Mouse (Mus musculus) MEL (cell line): ENCODE data around the gene Tmem184b. TPM values are rescaled to one million over a fixed set of nuclear protein-coding genes. Genes with fewer than 3 reads are reported as not detected.

Experiments used
- DNase-seq: peaks from one replicate; pipeline ENCODE4 v3.0.0; 2011; ENCODE audit warnings: low read depth, low spot score
- H3K27ac ChIP-seq: 2 replicates; pipeline ENCODE4 v1.5.1; 2012; ENCODE audit warnings: low read depth, mild to moderate bottlenecking, control low read depth, low read length, moderate library complexity; ENCODE audit not compliant: control insufficient read depth
- H3K27me3 ChIP-seq, 2 experiments: fragments of 150-350 bp in 1 of 2; sonication (generic) in 1 of 2; 2 replicates each; pipeline ENCODE4 v1.6.1; 2012; ENCODE audit warnings: low read length in 2 of 2, mild to moderate bottlenecking in 2 of 2, improper control_type of control experiment in 1 of 2, moderate library complexity in 1 of 2; ENCODE audit not compliant: insufficient read depth in 2 of 2, control insufficient read depth in 1 of 2
- H3K36me3 ChIP-seq, 2 experiments: 2 replicates each; pipeline ENCODE4 v1.6.1; 2012 to 2014; ENCODE audit warnings: low read length in 2 of 2, improper control_type of control experiment in 1 of 2, inconsistent platforms in 1 of 2, mild to moderate bottlenecking in 1 of 2; ENCODE audit not compliant: insufficient read depth in 2 of 2, control insufficient read depth in 1 of 2
- H3K4me1 ChIP-seq, 2 experiments: fragments of 150-350 bp in 1 of 2; sonication (generic) in 1 of 2; 2 replicates each; pipeline ENCODE4 v1.6.1; 2012; ENCODE audit warnings: low read length in 2 of 2, improper control_type of control experiment in 1 of 2, mild to moderate bottlenecking in 1 of 2; ENCODE audit not compliant: insufficient read depth in 2 of 2, control insufficient read depth in 1 of 2
- H3K4me3 ChIP-seq, 2 experiments: fragments of 150-350 bp in 1 of 2; sonication (generic) in 1 of 2; 2 replicates each; pipeline ENCODE4 v1.5.1; 2012; ENCODE audit warnings: low read depth in 2 of 2, low read length in 2 of 2, mild to moderate bottlenecking in 2 of 2, moderate library complexity in 2 of 2, control low read depth in 1 of 2, improper control_type of control experiment in 1 of 2; ENCODE audit not compliant: control insufficient read depth in 1 of 2, insufficient read depth in 1 of 2
- H3K79me2 ChIP-seq: 2 replicates; pipeline ENCODE4 v1.6.1; 2012; ENCODE audit warnings: mild to moderate bottlenecking, low read length, moderate library complexity; ENCODE audit not compliant: control insufficient read depth, poor library complexity, insufficient read depth
- H3K9ac ChIP-seq: 2 replicates; pipeline ENCODE4 v1.6.1; 2012; ENCODE audit warnings: low read depth, mild to moderate bottlenecking, control low read depth, low read length, moderate library complexity; ENCODE audit not compliant: control insufficient read depth, poor library complexity, severe bottlenecking
- H3K9me3 ChIP-seq: fragments of 150-350 bp; sonication (generic); replicated peaks from 2 replicates; pipeline ENCODE4 v1.6.1; 2012; ENCODE audit warnings: mild to moderate bottlenecking, low read length, improper control_type of control experiment, moderate library complexity; ENCODE audit not compliant: insufficient read depth
- CHD1 ChIP-seq: IDR thresholded peaks from 2 replicates; pipeline ENCODE4 v1.6.1; 2012; ENCODE audit warnings: low read depth, mild to moderate bottlenecking, inconsistent platforms, low read length, improper control_type of control experiment
- CHD2 ChIP-seq: IDR thresholded peaks from 2 replicates; pipeline ENCODE4 v1.6.1; 2011; ENCODE audit warnings: low read length, improper control_type of control experiment
- CTCF ChIP-seq, 3 experiments: IDR thresholded peaks in 2 of 3; conservative IDR thresholded peaks in 1 of 3; 2 replicates each; pipeline ENCODE4 v1.5.1; 2011 to 2012; ENCODE audit warnings: low read length in 3 of 3, low read depth in 2 of 3, mild to moderate bottlenecking in 2 of 3, improper control_type of control experiment in 1 of 3, inconsistent platforms in 1 of 3, mixed read lengths in 1 of 3, moderate library complexity in 1 of 3; ENCODE audit not compliant: control insufficient read depth in 1 of 3, insufficient read depth in 1 of 3, poor library complexity in 1 of 3, severe bottlenecking in 1 of 3
- EP300 ChIP-seq, 2 experiments: IDR thresholded peaks; 2 replicates each; pipeline ENCODE4 v1.6.1; 2011; ENCODE audit warnings: improper control_type of control experiment in 2 of 2, low read length in 2 of 2, low read depth in 1 of 2, mild to moderate bottlenecking in 1 of 2
- ETS1 ChIP-seq: IDR thresholded peaks from 2 replicates; pipeline ENCODE4 v1.6.1; 2012; ENCODE audit warnings: low read depth, mild to moderate bottlenecking, inconsistent platforms, low read length, improper control_type of control experiment, moderate library complexity
- GABPA ChIP-seq: IDR thresholded peaks from 2 replicates; pipeline ENCODE4 v1.6.1; 2012; ENCODE audit warnings: low read depth, mild to moderate bottlenecking, inconsistent platforms, low read length, improper control_type of control experiment, moderate library complexity
- GATA1 ChIP-seq: IDR thresholded peaks from 2 replicates; pipeline ENCODE4 v1.6.1; 2011; ENCODE audit warnings: low read depth, low read length, improper control_type of control experiment
- HCFC1 ChIP-seq: IDR thresholded peaks from 2 replicates; pipeline ENCODE4 v1.6.1; 2012; ENCODE audit warnings: low read depth, mild to moderate bottlenecking, inconsistent platforms, low read length, improper control_type of control experiment, moderate library complexity
- JUND ChIP-seq: IDR thresholded peaks from 2 replicates; pipeline ENCODE4 v1.6.1; 2011; ENCODE audit warnings: low read depth, mild to moderate bottlenecking, improper control_type of control experiment, low read length
- MAFK ChIP-seq: IDR thresholded peaks from 2 replicates; pipeline ENCODE4 v1.6.1; 2011; ENCODE audit warnings: low read depth, mild to moderate bottlenecking, low read length, improper control_type of control experiment, borderline replicate concordance
- MAX ChIP-seq: IDR thresholded peaks from 2 replicates; pipeline ENCODE4 v1.6.1; 2011; ENCODE audit warnings: low read length, improper control_type of control experiment
- MAZ ChIP-seq: IDR thresholded peaks from 2 replicates; pipeline ENCODE4 v1.6.1; 2012; ENCODE audit warnings: low read depth, mild to moderate bottlenecking, inconsistent platforms, low read length, improper control_type of control experiment
- MEF2A ChIP-seq: IDR thresholded peaks from 2 replicates; pipeline ENCODE4 v1.6.1; 2014; ENCODE audit warnings: low read depth, mild to moderate bottlenecking, inconsistent platforms, low read length, improper control_type of control experiment; ENCODE audit not compliant: poor library complexity, insufficient replicate concordance, severe bottlenecking; ENCODE audit errors: extremely low read depth
- MXI1 ChIP-seq: IDR thresholded peaks from 2 replicates; pipeline ENCODE4 v1.6.1; 2011; ENCODE audit warnings: mild to moderate bottlenecking, low read depth, low read length, improper control_type of control experiment
- NELFE ChIP-seq: IDR thresholded peaks from 2 replicates; pipeline ENCODE4 v1.6.1; 2011; ENCODE audit warnings: low read depth, low read length, improper control_type of control experiment
- NRF1 ChIP-seq: IDR thresholded peaks from 2 replicates; pipeline ENCODE4 v1.6.1; 2014; ENCODE audit warnings: low read depth, mild to moderate bottlenecking, inconsistent platforms, low read length, improper control_type of control experiment, moderate library complexity; ENCODE audit not compliant: poor library complexity, insufficient read depth, severe bottlenecking
- POLR2A ChIP-seq, 2 experiments: IDR thresholded peaks; 2 replicates each; pipeline ENCODE4 v1.6.1; 2011 to 2012; ENCODE audit warnings: low read length in 2 of 2, mild to moderate bottlenecking in 2 of 2, control low read depth in 1 of 2, improper control_type of control experiment in 1 of 2, low read depth in 1 of 2, moderate library complexity in 1 of 2; ENCODE audit not compliant: control insufficient read depth in 1 of 2, insufficient read depth in 1 of 2, poor library complexity in 1 of 2
- POLR2AphosphoS5 ChIP-seq: IDR thresholded peaks from 2 replicates; pipeline ENCODE4 v1.6.1; 2012; ENCODE audit warnings: low read depth, borderline replicate concordance, mild to moderate bottlenecking, inconsistent platforms, low read length, moderate library complexity, mixed read lengths
- RAD21 ChIP-seq: IDR thresholded peaks from 2 replicates; pipeline ENCODE4 v1.6.1; 2011; ENCODE audit warnings: mild to moderate bottlenecking, low read depth, low read length, improper control_type of control experiment
- SIN3A ChIP-seq: IDR thresholded peaks from 2 replicates; pipeline ENCODE4 v1.6.1; 2012; ENCODE audit warnings: low read length, improper control_type of control experiment, inconsistent platforms
- TAL1 ChIP-seq: IDR thresholded peaks from 2 replicates; pipeline ENCODE4 v1.6.1; 2012; ENCODE audit warnings: mild to moderate bottlenecking, inconsistent platforms, low read length, moderate library complexity, mixed read lengths
- TBP ChIP-seq: IDR thresholded peaks from 2 replicates; pipeline ENCODE4 v1.8.0; 2011; ENCODE audit warnings: low read depth, low read length, improper control_type of control experiment
- TCF12 ChIP-seq: IDR thresholded peaks from 2 replicates; pipeline ENCODE4 v1.6.1; 2014; ENCODE audit warnings: low read depth, mild to moderate bottlenecking, inconsistent platforms, low read length, improper control_type of control experiment, moderate library complexity
- UBTF ChIP-seq: IDR thresholded peaks from 2 replicates; pipeline ENCODE4 v1.6.1; 2012; ENCODE audit warnings: low read depth, mild to moderate bottlenecking, inconsistent platforms, low read length, improper control_type of control experiment, moderate library complexity, borderline replicate concordance; ENCODE audit not compliant: insufficient read depth
- USF1 ChIP-seq: IDR thresholded peaks from 2 replicates; pipeline ENCODE4 v1.6.1; 2014; ENCODE audit warnings: low read depth, mild to moderate bottlenecking, inconsistent platforms, low read length, improper control_type of control experiment, moderate library complexity
- USF2 ChIP-seq, 2 experiments: IDR thresholded peaks; 2 replicates each; pipeline ENCODE4 v1.6.1; 2011 to 2012; ENCODE audit warnings: improper control_type of control experiment in 2 of 2, low read length in 2 of 2, borderline replicate concordance in 1 of 2, inconsistent platforms in 1 of 2, low read depth in 1 of 2, mild to moderate bottlenecking in 1 of 2; ENCODE audit not compliant: insufficient read depth in 1 of 2
- ZC3H11A ChIP-seq: IDR thresholded peaks from 2 replicates; pipeline ENCODE4 v1.6.1; 2012; ENCODE audit warnings: low read depth, mild to moderate bottlenecking, inconsistent platforms, low read length, improper control_type of control experiment
- ZKSCAN1 ChIP-seq: IDR thresholded peaks from 2 replicates; pipeline ENCODE4 v1.6.1; 2012; ENCODE audit warnings: low read depth, mild to moderate bottlenecking, inconsistent platforms, low read length, improper control_type of control experiment, moderate library complexity
- ZMIZ1 ChIP-seq: IDR thresholded peaks from 2 replicates; pipeline ENCODE4 v1.6.1; 2012; ENCODE audit warnings: low read depth, mild to moderate bottlenecking, inconsistent platforms, low read length, improper control_type of control experiment, moderate library complexity
- polyA plus RNA-seq, 2 experiments: library from polyadenylated mRNA; stranded (reverse) in 1 of 2; unstranded in 1 of 2; fragments of >175 nt in 1 of 2; fragments of >200 nt in 1 of 2; gene quantifications; 2 replicates each; pipeline versions ENCODE4 v1.2.1 to v1.2.4; 2012; ENCODE audit warnings: low replicate concordance in 2 of 2, low read depth in 1 of 2; ENCODE audit not compliant: insufficient read length in 2 of 2, insufficient read depth in 1 of 2, missing spikeins in 1 of 2
- total RNA-seq: library from RNA; depleted of rRNA; stranded (reverse); fragments of 300-350 nt; gene quantifications from 2 replicates; pipeline ENCODE4 v1.2.3, GENCODE M21; 2012

The Tmem184b gene
- total and polyA plus RNA-seq, 3 experiments: 7.5 to 28.4 TPM; not detected in 1

GRCm38 (mm10) chr15:79441331-79442256, 38.2 kb upstream of the Tmem184b start:
- Histone ChIP-seq H3K9ac (peak overlapping the region; percentile 85), H3K27me3 (no peaks in the 10 kb centered on the region), H3K4me3 (peak overlapping the region; percentile 68 to 99), H3K27ac (peak overlapping the region; percentile 34), H3K4me1 (peaks cover 9 to 15% of the 10 kb centered on the region in 2 experiments), H3K9me3 (no peaks in the 10 kb centered on the region), H3K36me3 (peaks cover 0 to 9% of the 10 kb centered on the region in 2 experiments; a peak in 2 of 4 replicates), H3K79me2 (peaks cover 15% of the 10 kb centered on the region)
- DNase-seq: peak; percentile 68
- no peak for TF ChIP-seq USF1
- TF ChIP-seq MXI1: 0 out of 2 replicates have a peak, but pooled peaks have one; percentile 3
- TF ChIP-seq ZKSCAN1: no peak
- no peak for TF ChIP-seq TCF12
- no peak; the same call in 1 of the 2 replicates for TF ChIP-seq MAZ
- TF ChIP-seq ZMIZ1: no peak
- no peak for TF ChIP-seq GATA1
- TF ChIP-seq CHD2: no peak
- TF ChIP-seq TAL1: no peak
- TF ChIP-seq NELFE: no peak; the same call in 1 of the 2 replicates
- no peak for TF ChIP-seq TBP
- TF ChIP-seq MEF2A: no peak
- TF ChIP-seq POLR2A (IDR thresholded peaks at IDR 0.05; ENCODE audit: control insufficient read depth in 1 of 2, insufficient read depth in 1 of 2, low read depth in 1 of 2, low read length in 2 of 2, poor library complexity in 1 of 2): peak in 1 of 2 experiments; percentile 48; a peak in 2 of 4 replicates
- TF ChIP-seq USF2 (IDR thresholded peaks at IDR 0.05; ENCODE audit: borderline replicate concordance in 1 of 2, insufficient read depth in 1 of 2, low read depth in 1 of 2, low read length in 2 of 2): no peak
- no peak for TF ChIP-seq ZC3H11A
- no peak for TF ChIP-seq GABPA
- no peak for TF ChIP-seq RAD21
- no peak for TF ChIP-seq EP300 (IDR thresholded peaks at IDR 0.05; ENCODE audit: low read depth in 1 of 2, low read length in 2 of 2)
- TF ChIP-seq CHD1: 0 out of 2 replicates have a peak, but pooled peaks have one; percentile 28
- TF ChIP-seq HCFC1: peak; percentile 58; the same call in 1 of the 2 replicates
- TF ChIP-seq NRF1: no peak; the same call in 1 of the 2 replicates
- no peak for TF ChIP-seq POLR2AphosphoS5
- TF ChIP-seq MAFK: no peak
- TF ChIP-seq ETS1: peak; percentile 29; the same call in 1 of the 2 replicates
- peak; percentile 17; the same call in 1 of the 2 replicates for TF ChIP-seq UBTF
- TF ChIP-seq JUND: no peak
- TF ChIP-seq MAX: 0 out of 2 replicates have a peak, but pooled peaks have one; percentile 28
- TF ChIP-seq SIN3A: peak; percentile 41; the same call in 1 of the 2 replicates
- no peak for TF ChIP-seq CTCF (IDR thresholded peaks at IDR 0.05 in 2 of 3, conservative IDR thresholded peaks at IDR 0.05 in 1 of 3; ENCODE audit: control insufficient read depth in 1 of 3, insufficient read depth in 1 of 3, low read depth in 2 of 3, low read length in 3 of 3, poor library complexity in 1 of 3, severe bottlenecking in 1 of 3)
